Mouse (Mus musculus) layer of hippocampus, adult 11-12 months (tissue): ENCODE measurements around the gene Lsamp.
A peak's percentile ranks its signal among the peaks of the same experiment; 100 is the strongest.
"Not testable (repeated sequence)": the region's sequence is repeated elsewhere in the genome, so short reads cannot be mapped to it uniquely, and the experiment has no call there.

ENCODE experiments used
- DNase-seq: peaks from one replicate; pipeline ENCODE4 v3.0.0; 2022; ENCODE audit warnings: low spot score

Lsamp gene

GRCm38 (mm10) chr16:40504262-40504960 lies 520.2 kb downstream of the Lsamp start:
- DNase-seq = peak; percentile 12

GRCm38 (mm10) chr16:40509146-40510030 lies 525.2 kb downstream of the Lsamp start:
- DNase-seq = peak; percentile 50

- no peak for DNase-seq
Measured at GRCm38 (mm10) chr16:40536754-40537153, 552.6 kb downstream of the Lsamp start.

- DNase-seq = no peak
Measured at GRCm38 (mm10) chr16:40549663-40550062, 565.5 kb downstream of the Lsamp start.

- no peak for DNase-seq
Measured at GRCm38 (mm10) chr16:40555608-40556007, 571.4 kb downstream of the Lsamp start.

GRCm38 (mm10) chr16:40557680-40558249 lies 573.6 kb downstream of the Lsamp start:
- DNase-seq = no peak

GRCm38 (mm10) chr16:40567431-40567941 lies 583.3 kb downstream of the Lsamp start:
- no peak for DNase-seq

- DNase-seq = no peak
Measured at GRCm38 (mm10) chr16:40572085-40572745, 588.1 kb downstream of the Lsamp start.

- no peak for DNase-seq
Measured at GRCm38 (mm10) chr16:40582076-40582475, 597.9 kb downstream of the Lsamp start.

GRCm38 (mm10) chr16:40593161-40593560 lies 609.0 kb downstream of the Lsamp start:
- DNase-seq = no peak

GRCm38 (mm10) chr16:40601431-40602387 lies 617.5 kb downstream of the Lsamp start:
- DNase-seq = peak; percentile 55

GRCm38 (mm10) chr16:40607509-40607908 lies 623.3 kb downstream of the Lsamp start:
- no peak for DNase-seq

- DNase-seq = not testable (repeated sequence)
Measured at GRCm38 (mm10) chr16:40616697-40617096, 632.5 kb downstream of the Lsamp start.

GRCm38 (mm10) chr16:40621086-40621485 lies 636.9 kb downstream of the Lsamp start:
- not testable (repeated sequence) for DNase-seq

GRCm38 (mm10) chr16:40627159-40627558 lies 643.0 kb downstream of the Lsamp start:
- DNase-seq = no peak

GRCm38 (mm10) chr16:40639621-40640371 lies 655.6 kb downstream of the Lsamp start:
- DNase-seq = no peak

GRCm38 (mm10) chr16:40652800-40653199 lies 668.6 kb downstream of the Lsamp start:
- DNase-seq = no peak

GRCm38 (mm10) chr16:40653508-40653907 lies 669.3 kb downstream of the Lsamp start:
- no peak for DNase-seq

GRCm38 (mm10) chr16:40656347-40656746 lies 672.2 kb downstream of the Lsamp start:
- no peak for DNase-seq

- no peak for DNase-seq
Measured at GRCm38 (mm10) chr16:40656871-40657270, 672.7 kb downstream of the Lsamp start.
